ENCODE assay signal across 12 mouse cellular contexts in genomic region chr5:130950421-130950820, GRCm38 (mm10).
DNase-seq lines count a peak whose midpoint lies in the region; ATAC-seq and TF ChIP-seq lines count a peak whose summit lies in the region.
"Had no signal": no experiment of that assay in that cellular context is flagged by ENCODE, and none has a peak within 500 bp of the region (broad histone marks: within the 10 kb centered on the region; RNA-seq: fewer than 3 reads in every experiment).

No protein-coding gene starts in this region.

- H3K4me3 ChIP-seq in neural tube, embryonic 15.5 days (replicated peaks): no peak overlapping the region
- H3K4me3 ChIP-seq in stomach, postnatal 0 days (ENCODE audit: low read depth, low read length): no peak overlapping the region
- no peak overlapping the region for H3K4me3 ChIP-seq in hindbrain, embryonic 11.5 days (ENCODE audit: low read depth, low read length)
- H3K4me3 ChIP-seq: myocyte had no signal

- no peak for TF ChIP-seq CTCF in stomach, postnatal 0 days (IDR thresholded peaks at IDR 0.05; ENCODE audit: low read depth)

- no peaks in the 10 kb centered on the region for H3K9me3 ChIP-seq in neural tube, embryonic 15.5 days (replicated peaks)
- no peaks in the 10 kb centered on the region for H3K9me3 ChIP-seq in stomach, postnatal 0 days (ENCODE audit: control insufficient read depth, low read length)
- H3K9me3 ChIP-seq in hindbrain, embryonic 11.5 days (ENCODE audit: control insufficient read depth, low read length): no peaks in the 10 kb centered on the region

- no peaks in the 10 kb centered on the region for H3K27me3 ChIP-seq in neural tube, embryonic 15.5 days (replicated peaks)
- H3K27me3 ChIP-seq in stomach, postnatal 0 days (ENCODE audit: control insufficient read depth, insufficient read depth, low read length): no peaks in the 10 kb centered on the region
- H3K27me3 ChIP-seq in hindbrain, embryonic 11.5 days (ENCODE audit: control insufficient read depth, insufficient read depth, low read length): no peaks in the 10 kb centered on the region

- DNase-seq in heart, adult 11 months: peak; percentile 70
- DNase-seq in heart, postnatal 4 days: no peak
- peak; percentile 28 for DNase-seq in neural tube, embryonic 10.5 days (ENCODE audit: extremely low spot score, low spot score)
- peak; percentile 54 for DNase-seq in forelimb bud, embryonic 11.5 days (ENCODE audit: low read depth, low spot score)
- no peak for DNase-seq in stomach, postnatal 0 days (ENCODE audit: low spot score)
- DNase-seq in hindbrain, embryonic 11.5 days (ENCODE audit: low spot score): no peak
- DNase-seq in left cerebral cortex, adult 11 months (ENCODE audit: low spot score): no peak
- DNase-seq: right cerebral cortex, postnatal 25 days had no signal

- H3K4me2 ChIP-seq in neural tube, embryonic 15.5 days: no peak overlapping the region
- no peak overlapping the region for H3K4me2 ChIP-seq in stomach, postnatal 0 days (replicated peaks; ENCODE audit: low read depth)
- H3K4me2 ChIP-seq in hindbrain, embryonic 11.5 days (replicated peaks; ENCODE audit: low read depth, low read length): no peak overlapping the region

- no peak overlapping the region for H3K27ac ChIP-seq in neural tube, embryonic 15.5 days (replicated peaks)
- 0 out of 2 replicates have a peak overlapping the region, but pooled peaks have one; percentile 4 for H3K27ac ChIP-seq in stomach, postnatal 0 days (replicated peaks)
- no peak overlapping the region for H3K27ac ChIP-seq in hindbrain, embryonic 11.5 days (ENCODE audit: low read depth, low read length)
- H3K27ac ChIP-seq: hindbrain, postnatal 0 days had no signal

- no peak for TF ChIP-seq EP300 in stomach, postnatal 0 days (optimal IDR thresholded peaks at IDR 0.05)

- no peaks in the 10 kb centered on the region for H3K36me3 ChIP-seq in neural tube, embryonic 15.5 days
- no peaks in the 10 kb centered on the region for H3K36me3 ChIP-seq in stomach, postnatal 0 days (ENCODE audit: control insufficient read depth, insufficient read depth, low read length)
- H3K36me3 ChIP-seq in hindbrain, embryonic 11.5 days (ENCODE audit: control insufficient read depth, insufficient read depth, low read length): no peaks in the 10 kb centered on the region

- 25% methylated on average over 4 of the region's 4 CpGs for WGBS in neural tube, embryonic 15.5 days
- 42% methylated on average over 4 of the region's 4 CpGs for WGBS in stomach, postnatal 0 days
- 27% methylated on average over 4 of the region's 4 CpGs for WGBS in hindbrain, embryonic 11.5 days

- H3K4me1 ChIP-seq in neural tube, embryonic 15.5 days: peaks cover 5% of the 10 kb centered on the region; the same call in 1 of the 2 replicates
- no peaks in the 10 kb centered on the region for H3K4me1 ChIP-seq in stomach, postnatal 0 days (replicated peaks; ENCODE audit: control insufficient read depth, insufficient read depth)
- H3K4me1 ChIP-seq in hindbrain, embryonic 11.5 days (replicated peaks; ENCODE audit: control insufficient read depth, insufficient read depth, low read length): no peaks in the 10 kb centered on the region

- no peak for ATAC-seq in neural tube, embryonic 15.5 days (ENCODE audit: low FRiP score)
- no peak for ATAC-seq in stomach, postnatal 0 days (ENCODE audit: low FRiP score, low TSS enrichment)
- ATAC-seq in hindbrain, embryonic 11.5 days (ENCODE audit: low FRiP score): no peak
- ATAC-seq: hindbrain, postnatal 0 days; lung, postnatal 0 days had no signal

- no peak overlapping the region for H3K9ac ChIP-seq in neural tube, embryonic 15.5 days (replicated peaks)
- H3K9ac ChIP-seq in stomach, postnatal 0 days (ENCODE audit: low read length): no peak overlapping the region
- no peak overlapping the region for H3K9ac ChIP-seq in hindbrain, embryonic 11.5 days (ENCODE audit: low read depth, low read length)

Comparison
In these comparisons a context has a peak if more than half of its experiments do, and no peak if none do; other contexts are left out.
1. DNase-seq: peak in heart, adult 11 months (single experiment), neural tube, embryonic 10.5 days (single experiment) and forelimb bud, embryonic 11.5 days (single experiment); none in heart, postnatal 4 days (single experiment), stomach, postnatal 0 days (single experiment), hindbrain, embryonic 11.5 days (single experiment) and left cerebral cortex, adult 11 months (single experiment).